Mouse (Mus musculus): ENCODE results near the gene Rpl10. TPM values are rescaled to one million over a fixed set of nuclear protein-coding genes. Genes with fewer than 3 reads are reported as not detected.

Rpl10 gene
- total and polyA plus RNA-seq, 3 experiments, result 459 to 3,697 (median 3,137) TPM

- TF ChIP-seq ELF1 (IDR thresholded peaks at IDR 0.05; ENCODE audit: low read depth, low read length) (no peak; the same call in 1 of the 2 replicates), MEF2A (IDR thresholded peaks at IDR 0.05; ENCODE audit: borderline replicate concordance, low read depth, low read length) (no peak; the same call in 1 of the 2 replicates), PAX5 (IDR thresholded peaks at IDR 0.05; ENCODE audit: low read length) (no peak), GABPA (IDR thresholded peaks at IDR 0.05; ENCODE audit: insufficient replicate concordance, low read depth, low read length) (no peak), ZNF384 (IDR thresholded peaks at IDR 0.05; ENCODE audit: low read depth, low read length) (no peak), BHLHE40 (IDR thresholded peaks at IDR 0.05; ENCODE audit: low read depth, low read length) (no peak), CHD2 (IDR thresholded peaks at IDR 0.05; ENCODE audit: low read length) (peak; percentile 77), USF1 (IDR thresholded peaks at IDR 0.05; ENCODE audit: low read depth, low read length) (peak; percentile 53), ZKSCAN1 (IDR thresholded peaks at IDR 0.05; ENCODE audit: borderline replicate concordance, low read depth, low read length) (no peak), IRF4 (IDR thresholded peaks at IDR 0.05; ENCODE audit: low read depth, low read length) (no peak), HCFC1 (IDR thresholded peaks at IDR 0.05; ENCODE audit: low read depth, low read length) (peak; percentile 52; the same call in 1 of the 2 replicates)
Observed at GRCm38 (mm10) chrX:74296538-74297448, 26.2 kb downstream of the Rpl10 start, which contains the start of gene Atp6ap1 (continued).

DNA sequence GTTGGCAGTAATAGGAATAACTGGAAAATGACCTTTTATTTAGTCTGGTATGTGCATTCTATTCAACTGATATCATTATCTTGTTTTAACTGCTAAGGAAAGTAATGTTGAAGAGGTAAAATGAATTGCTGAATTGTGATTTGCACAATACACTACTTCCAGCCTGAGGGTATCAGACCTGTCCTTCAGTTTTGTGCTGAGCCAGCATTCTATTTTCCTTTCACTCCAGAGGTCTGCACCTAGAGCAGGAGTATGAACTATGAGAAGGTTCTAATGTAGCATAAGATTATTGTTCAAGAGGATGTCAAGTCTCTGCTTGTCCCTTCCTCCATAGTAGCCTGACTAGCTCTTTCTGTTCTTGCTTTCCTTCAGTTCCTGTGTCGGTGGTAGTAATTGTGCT lies 27.7 kb downstream of the Rpl10 start:
- no peak for DNase-seq (ENCODE audit: extremely low read depth)
- Histone ChIP-seq H3K27me3 (replicated peaks) (no peaks in the 10 kb centered on the region), H3K4me2 (ENCODE audit: insufficient read depth, low read depth, poor library complexity, severe bottlenecking) (no peak overlapping the region; the same call in 1 of the 2 replicates), H3K36me3 (replicated peaks in 1 of 2; ENCODE audit: control insufficient read depth in 1 of 2, insufficient read depth in 1 of 2, low read length in 1 of 2) (peaks cover 36 to 42% of the 10 kb centered on the region in 2 experiments), H3K4me3 (replicated peaks in 1 of 3; ENCODE audit: low read depth in 2 of 3, low read length in 2 of 3, poor library complexity in 1 of 3) (no peak overlapping the region), H3K9me3 (replicated peaks; ENCODE audit: low read length) (no peaks in the 10 kb centered on the region), H3K4me1 (ENCODE audit: control insufficient read depth in 1 of 2, insufficient read depth in 2 of 2) (peaks cover 0 to 27% of the 10 kb centered on the region in 2 experiments; a peak in 2 of 4 replicates), H3K27ac (ENCODE audit: insufficient read depth, low read depth) (no peak overlapping the region), H3K9ac (ENCODE audit: insufficient read depth, low read depth) (no peak overlapping the region), H3K79me2 (replicated peaks; ENCODE audit: control insufficient read depth, extremely low read depth, insufficient read depth, poor library complexity, severe bottlenecking) (no peaks in the 10 kb centered on the region; the same call in 1 of the 2 replicates)
- dilution Hi-C loops (cut with MboI; ENCODE audit: extremely low pct_ligation_motif_present, extremely low pct_unique_long_range_greater_than_20kb, low sequenced_read_pairs), result no loop called here
- TF ChIP-seq MAFK (IDR thresholded peaks at IDR 0.05; ENCODE audit: insufficient replicate concordance, low read length), result peak; percentile 61; the same call in 1 of the 2 replicates
- TF ChIP-seq MXI1 (IDR thresholded peaks at IDR 0.05; ENCODE audit: low read depth, low read length), result no peak
- in situ Hi-C loops (cut with MboI; ENCODE audit: low pct_ligation_motif_present, low pct_unique_long_range_greater_than_20kb, low sequenced_read_pairs), result no loop called here

- no peak overlapping the region for H3K9ac ChIP-seq (ENCODE audit: insufficient read depth, low read depth)
- in situ Hi-C loops (cut with MboI; ENCODE audit: low pct_ligation_motif_present, low pct_unique_long_range_greater_than_20kb, low sequenced_read_pairs) (no loop called here), dilution Hi-C loops (cut with MboI; ENCODE audit: extremely low pct_ligation_motif_present, extremely low pct_unique_long_range_greater_than_20kb, low sequenced_read_pairs) (no loop called here)
- H3K36me3 ChIP-seq (replicated peaks in 1 of 2; ENCODE audit: control insufficient read depth in 1 of 2, insufficient read depth in 1 of 2, low read length in 1 of 2), result peaks cover 42 to 53% of the 10 kb centered on the region in 2 experiments
- H3K27me3 ChIP-seq (replicated peaks), result no peaks in the 10 kb centered on the region
- H3K4me1 ChIP-seq (ENCODE audit: control insufficient read depth in 1 of 2, insufficient read depth in 2 of 2), result peaks cover 0 to 40% of the 10 kb centered on the region in 2 experiments; a peak in 2 of 4 replicates
- no peaks in the 10 kb centered on the region for H3K9me3 ChIP-seq (replicated peaks; ENCODE audit: low read length)
- no peak overlapping the region for H3K27ac ChIP-seq (ENCODE audit: insufficient read depth, low read depth)
- TF ChIP-seq MEF2A (IDR thresholded peaks at IDR 0.05; ENCODE audit: borderline replicate concordance, low read depth, low read length), result no peak
- no peak for TF ChIP-seq ELF1 (IDR thresholded peaks at IDR 0.05; ENCODE audit: low read depth, low read length)
- no peak for TF ChIP-seq USF2 (conservative IDR thresholded peaks at IDR 0.05; ENCODE audit: low read depth, low read length)
- TF ChIP-seq JUND (conservative IDR thresholded peaks at IDR 0.05; ENCODE audit: low read depth, low read length), result no peak
- TF ChIP-seq CTCF (conservative IDR thresholded peaks at IDR 0.05 in 1 of 2, IDR thresholded peaks at IDR 0.05 in 1 of 2; ENCODE audit: low read depth in 2 of 2, low read length in 2 of 2), result no peak
- no peak for TF ChIP-seq POLR2AphosphoS2 (IDR thresholded peaks at IDR 0.05; ENCODE audit: low read depth, low read length)
- no peak for TF ChIP-seq E2F4 (IDR thresholded peaks at IDR 0.05; ENCODE audit: insufficient replicate concordance, low read depth, low read length)
- no peak for TF ChIP-seq GABPA (IDR thresholded peaks at IDR 0.05; ENCODE audit: insufficient replicate concordance, low read depth, low read length)
- TF ChIP-seq EP300 (IDR thresholded peaks at IDR 0.05; ENCODE audit: low read length), result no peak
- TF ChIP-seq ZMIZ1 (IDR thresholded peaks at IDR 0.05; ENCODE audit: low read depth, low read length), result no peak
- no peak for TF ChIP-seq ZKSCAN1 (IDR thresholded peaks at IDR 0.05; ENCODE audit: borderline replicate concordance, low read depth, low read length)
- no peak for TF ChIP-seq ZC3H11A (IDR thresholded peaks at IDR 0.05; ENCODE audit: low read depth, low read length)
- TF ChIP-seq KAT2A (IDR thresholded peaks at IDR 0.05; ENCODE audit: insufficient replicate concordance, low read length), result no peak
- H3K4me3 ChIP-seq (replicated peaks in 1 of 3; ENCODE audit: low read depth in 2 of 3, low read length in 2 of 3, poor library complexity in 1 of 3), result no peak overlapping the region
- H3K79me2 ChIP-seq (replicated peaks; ENCODE audit: control insufficient read depth, extremely low read depth, insufficient read depth, poor library complexity, severe bottlenecking), result no peaks in the 10 kb centered on the region; the same call in 1 of the 2 replicates
- no peak for DNase-seq (ENCODE audit: extremely low read depth)
- H3K4me2 ChIP-seq (ENCODE audit: insufficient read depth, low read depth, poor library complexity, severe bottlenecking), result no peak overlapping the region
Observed at GRCm38 (mm10) chrX:74299721-74300120, 29.1 kb downstream of the Rpl10 start.

All from CH12.LX (cell line).